Mouse (Mus musculus) bone marrow, adult 2 months (tissue): Measurements from ENCODE around the gene Myrip.

Source experiments
- CTCF ChIP-seq: fragments of 200-500 bp; IDR thresholded peaks from 2 replicates; pipeline ENCODE4 v1.5.1; 2011; ENCODE audit warnings: low read length, control low read depth; ENCODE audit not compliant: control insufficient read depth, insufficient read depth
- POLR2A ChIP-seq: fragments of 200-500 bp; IDR thresholded peaks from 2 replicates; pipeline ENCODE4 v1.6.1; 2011; ENCODE audit warnings: low read depth, mild to moderate bottlenecking, control low read depth, low read length, borderline replicate concordance; ENCODE audit not compliant: control insufficient read depth

- no peak for TF ChIP-seq CTCF
- peak; percentile 70; the same call in 1 of the 2 replicates for TF ChIP-seq POLR2A
Observed at GRCm38 (mm10) chr9:120492400-120493351, 191.4 kb downstream of the Myrip start.
